Mouse (Mus musculus) activated CD4-positive, CD25-positive, alpha-beta regulatory T cell (primary cell): ENCODE data around the gene Hoxd12. TPM values are rescaled to one million over a fixed set of nuclear protein-coding genes. Genes with fewer than 3 reads are reported as not detected.

ENCODE experiments used
- polyA plus RNA-seq, 2 experiments: library from polyadenylated mRNA; unstranded; fragments of 100-300 nt; shearing (Covaris generic); gene quantifications; one replicate each; pipeline ENCODE4 v1.2.1; 2017

The Hoxd12 gene
- not detected for polyA plus RNA-seq

DNA sequence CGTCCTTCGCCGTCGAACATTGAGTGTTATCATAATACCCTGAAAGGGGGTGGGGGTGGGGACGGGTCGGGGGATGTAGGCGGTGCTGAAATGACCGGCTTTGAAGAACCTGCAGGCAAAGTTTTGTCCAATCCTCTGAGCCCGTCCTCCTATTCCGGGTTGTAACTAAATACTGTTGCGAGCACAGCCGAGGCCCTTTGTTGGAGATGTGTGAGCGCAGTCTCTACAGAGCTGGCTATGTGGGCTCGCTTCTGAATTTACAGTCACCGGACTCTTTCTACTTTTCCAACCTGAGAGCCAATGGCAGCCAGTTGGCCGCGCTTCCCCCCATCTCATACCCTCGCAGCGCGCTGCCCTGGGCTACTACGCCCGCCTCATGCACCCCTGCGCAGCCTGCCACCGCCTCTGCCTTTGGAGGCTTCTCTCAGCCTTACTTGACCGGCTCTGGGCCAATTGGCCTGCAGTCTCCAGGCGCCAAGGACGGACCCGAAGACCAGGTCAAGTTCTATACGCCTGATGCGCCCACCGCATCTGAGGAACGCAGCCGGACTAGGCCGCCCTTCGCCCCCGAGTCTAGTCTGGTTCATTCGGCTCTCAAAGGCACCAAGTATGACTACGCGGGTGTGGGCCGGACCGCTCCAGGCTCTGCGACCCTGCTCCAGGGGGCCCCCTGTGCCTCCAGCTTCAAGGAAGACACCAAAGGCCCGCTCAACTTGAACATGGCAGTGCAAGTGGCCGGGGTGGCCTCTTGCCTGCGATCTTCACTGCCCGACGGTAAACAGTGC, at the start of gene Hoxd12:
Gene Hoxd12, plus strand, starts transcription at position 133 of the 785 bp plus-strand sequence.

DNA sequence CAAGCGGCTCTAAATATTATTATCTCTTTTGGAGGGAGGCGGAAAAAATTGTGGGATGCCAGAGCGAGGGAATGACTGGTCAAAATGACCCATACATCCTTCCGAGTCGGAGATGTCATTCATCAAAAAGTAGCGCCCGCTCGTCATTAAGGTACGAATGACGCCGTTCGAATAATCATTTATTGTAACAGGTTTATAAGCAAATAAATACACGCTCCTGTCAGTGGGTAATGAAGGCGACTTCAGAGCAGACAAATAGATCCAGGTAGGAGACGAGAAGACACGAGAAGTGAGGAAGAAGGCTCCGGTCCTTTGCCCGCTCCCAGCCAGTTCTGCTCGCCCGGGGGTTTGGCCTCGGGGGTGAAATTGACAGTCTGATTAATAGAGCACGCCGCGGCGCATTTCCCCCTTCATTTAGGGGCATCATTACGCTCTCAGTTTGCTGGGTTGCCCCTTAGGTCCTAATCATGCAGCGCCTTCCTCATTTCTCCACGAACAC, 15.3 kb upstream of the Hoxd12 start, which contains the start of gene Evx2:
Gene Evx2, minus strand, starts transcription at position 51 of the 499 bp plus-strand sequence.

DNA sequence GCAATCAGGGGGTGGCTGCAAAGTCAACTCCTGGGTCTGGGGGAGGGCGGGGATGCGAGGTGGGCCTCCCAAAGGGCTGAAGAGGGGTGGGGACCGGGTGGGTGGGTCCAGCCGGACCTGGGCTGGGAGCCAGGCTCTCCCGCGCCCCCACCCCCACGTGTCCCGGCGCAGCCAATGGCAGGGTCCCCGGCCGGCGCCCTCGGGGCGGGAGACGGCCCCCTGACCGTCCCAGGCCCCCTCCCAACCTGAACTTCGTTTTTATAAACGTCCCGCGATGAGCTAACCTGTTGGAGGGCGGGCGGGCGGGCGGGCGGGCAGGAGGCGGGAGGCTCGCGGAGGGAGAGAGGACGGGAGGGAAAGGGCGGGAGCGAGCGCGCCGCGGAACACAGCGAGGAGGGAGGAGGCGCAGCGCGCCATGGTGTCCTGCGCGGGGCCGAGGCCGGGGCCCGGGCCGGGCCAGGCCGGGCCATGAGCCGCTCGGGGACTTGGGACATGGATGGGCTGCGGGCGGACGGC, 6.9 kb upstream of the Hoxd12 start, which contains the start of gene Hoxd13:
Gene Hoxd13, plus strand, starts transcription at position 469 of the 516 bp plus-strand sequence.

DNA sequence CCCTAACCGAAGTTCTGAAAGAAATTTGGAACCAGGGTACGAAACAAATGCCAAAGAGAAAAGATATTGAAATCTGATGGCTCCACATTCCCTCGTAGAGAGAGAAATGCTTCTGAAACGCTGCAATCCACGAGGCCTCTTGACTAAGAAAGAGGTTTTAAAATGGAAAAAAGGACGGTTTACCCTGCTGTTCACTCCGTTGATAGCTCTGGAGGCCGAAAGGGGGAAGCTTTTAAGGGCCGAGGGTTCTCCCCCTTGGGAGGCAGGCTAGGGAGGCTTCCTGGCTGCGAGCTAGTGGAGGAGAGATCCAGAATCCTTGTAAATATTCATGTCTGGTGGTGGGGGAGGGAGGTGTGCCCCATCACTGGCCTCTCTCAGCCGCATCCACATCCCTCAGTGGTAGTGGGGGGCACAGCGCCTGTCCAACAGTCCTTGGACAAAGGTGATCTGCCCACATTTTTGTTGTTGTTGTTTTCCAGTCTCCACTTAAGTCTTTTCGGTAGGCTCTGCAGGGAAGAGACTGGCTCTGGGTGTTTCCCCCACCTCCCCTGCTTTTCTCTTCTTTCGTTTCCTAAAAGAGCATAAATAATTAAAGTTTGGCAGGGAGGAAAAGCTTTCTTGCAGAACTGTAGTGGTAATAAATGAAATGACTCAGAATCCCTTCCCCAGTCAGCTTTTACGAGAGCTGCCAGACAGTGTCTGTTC, 4.2 kb downstream of the Hoxd12 start, which contains the start of gene Hoxd11:
Gene Hoxd11, plus strand, starts transcription at position 667 of the 705 bp plus-strand sequence.

DNA sequence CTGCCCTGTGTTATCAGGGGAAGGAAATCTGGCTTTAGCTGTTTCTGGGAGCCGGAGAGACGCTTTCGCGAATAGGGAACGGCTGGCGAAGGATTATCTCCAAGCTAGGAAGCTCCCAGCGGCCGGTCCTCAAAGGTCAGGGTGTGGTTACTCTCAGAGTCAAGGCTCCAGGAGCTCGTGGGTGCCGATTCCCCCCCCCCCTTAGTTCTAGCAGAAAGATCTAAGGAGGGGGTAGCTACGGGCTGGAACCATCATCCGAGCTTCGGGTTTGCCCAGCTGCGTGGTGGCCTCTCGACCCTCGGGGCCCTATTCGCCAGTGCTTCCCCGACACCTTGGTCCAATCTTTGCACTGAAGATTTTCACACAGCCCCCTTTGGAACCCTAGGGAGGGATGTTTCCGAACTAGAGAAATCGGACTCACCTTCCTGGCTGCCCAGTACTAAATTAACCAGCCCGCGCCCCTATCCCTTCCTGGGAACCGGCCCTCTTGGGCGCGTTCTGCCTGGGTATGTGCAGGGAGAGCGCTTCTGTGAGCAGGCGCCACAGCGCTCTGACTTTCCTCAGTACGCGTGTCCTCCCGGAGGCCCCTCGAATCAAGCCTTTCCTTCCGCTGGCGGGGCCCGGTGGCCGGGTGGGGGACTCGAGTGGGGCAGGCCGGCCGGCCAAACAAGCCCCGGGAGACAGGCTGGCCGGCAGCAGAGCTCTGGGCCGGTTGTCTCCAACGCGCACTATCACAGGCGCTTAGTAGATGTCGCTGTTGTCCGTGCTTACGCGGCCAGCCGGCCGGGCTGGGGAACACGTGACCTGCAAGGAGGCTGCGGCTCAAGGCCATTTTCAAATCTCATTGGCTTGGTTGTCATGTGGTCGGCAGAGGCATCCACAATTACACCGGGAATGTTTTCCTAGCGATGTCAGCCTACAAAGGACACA, 16.5 kb downstream of the Hoxd12 start, which contains the start of gene Hoxd10:
Gene Hoxd10, plus strand, starts transcription at position 903 of the 930 bp plus-strand sequence.

DNA sequence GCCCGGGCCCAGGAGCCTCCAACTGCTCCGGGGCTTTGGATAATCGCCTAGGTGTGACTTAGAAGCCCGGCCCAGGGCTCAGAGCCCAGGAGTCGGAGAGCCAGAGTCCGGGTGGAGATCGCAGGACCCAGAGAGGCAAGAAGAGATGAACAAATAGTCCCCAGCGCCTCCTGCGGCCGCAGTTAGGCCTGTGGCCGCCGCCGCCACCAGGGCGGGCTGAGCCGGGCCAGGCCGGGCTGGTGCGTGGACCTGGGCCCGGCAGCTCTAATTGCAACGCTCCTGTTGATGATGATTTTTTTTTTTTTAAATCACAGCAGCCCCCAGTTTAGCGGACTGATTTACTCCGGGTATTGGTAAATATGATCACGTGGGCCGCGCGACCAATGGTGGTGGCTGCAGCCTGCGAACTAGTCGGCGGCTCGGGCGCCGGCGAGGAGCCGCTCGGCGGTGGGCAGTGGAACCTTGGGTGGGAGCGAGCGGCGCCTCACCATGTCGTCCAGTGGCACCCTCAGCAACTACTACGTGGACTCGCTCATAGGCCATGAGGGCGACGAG, 22.8 kb downstream of the Hoxd12 start, which contains the start of gene Hoxd9:
Gene Hoxd9, plus strand, starts transcription at position 161 of the 555 bp plus-strand sequence.

DNA sequence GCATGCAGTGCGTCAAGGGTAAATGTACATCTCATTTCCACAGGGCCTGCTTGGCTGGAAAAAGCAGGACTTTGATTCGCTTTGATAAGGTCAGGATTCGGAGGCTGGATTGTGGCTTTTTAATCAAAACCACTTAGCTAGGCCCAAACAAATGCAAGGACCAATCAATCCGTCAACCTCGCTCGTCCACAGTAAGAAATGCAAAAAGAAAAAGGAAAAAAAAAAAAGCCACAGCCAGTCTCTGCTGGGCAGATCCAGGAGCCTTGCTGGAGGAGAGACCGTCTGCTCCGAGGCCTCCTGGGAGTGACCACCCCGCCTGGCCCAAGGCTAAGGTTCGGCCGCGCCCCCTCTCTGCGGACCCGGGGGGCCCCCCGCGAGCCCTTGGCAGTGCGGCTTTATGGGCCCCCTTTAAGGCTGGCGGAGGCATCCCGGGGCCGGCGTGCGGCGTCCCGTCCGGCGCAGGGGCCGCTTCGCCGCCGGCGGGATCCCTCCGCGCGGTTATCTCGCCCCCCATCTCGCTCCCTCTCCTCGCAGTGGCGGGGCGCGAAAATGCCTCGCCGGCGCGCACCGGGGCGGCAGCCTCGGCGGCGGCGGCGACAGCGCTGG, 29.7 kb downstream of the Hoxd12 start, which contains the start of gene Hoxd8:
Gene Hoxd8, plus strand, starts transcription at position 223 of the 606 bp plus-strand sequence.

DNA sequence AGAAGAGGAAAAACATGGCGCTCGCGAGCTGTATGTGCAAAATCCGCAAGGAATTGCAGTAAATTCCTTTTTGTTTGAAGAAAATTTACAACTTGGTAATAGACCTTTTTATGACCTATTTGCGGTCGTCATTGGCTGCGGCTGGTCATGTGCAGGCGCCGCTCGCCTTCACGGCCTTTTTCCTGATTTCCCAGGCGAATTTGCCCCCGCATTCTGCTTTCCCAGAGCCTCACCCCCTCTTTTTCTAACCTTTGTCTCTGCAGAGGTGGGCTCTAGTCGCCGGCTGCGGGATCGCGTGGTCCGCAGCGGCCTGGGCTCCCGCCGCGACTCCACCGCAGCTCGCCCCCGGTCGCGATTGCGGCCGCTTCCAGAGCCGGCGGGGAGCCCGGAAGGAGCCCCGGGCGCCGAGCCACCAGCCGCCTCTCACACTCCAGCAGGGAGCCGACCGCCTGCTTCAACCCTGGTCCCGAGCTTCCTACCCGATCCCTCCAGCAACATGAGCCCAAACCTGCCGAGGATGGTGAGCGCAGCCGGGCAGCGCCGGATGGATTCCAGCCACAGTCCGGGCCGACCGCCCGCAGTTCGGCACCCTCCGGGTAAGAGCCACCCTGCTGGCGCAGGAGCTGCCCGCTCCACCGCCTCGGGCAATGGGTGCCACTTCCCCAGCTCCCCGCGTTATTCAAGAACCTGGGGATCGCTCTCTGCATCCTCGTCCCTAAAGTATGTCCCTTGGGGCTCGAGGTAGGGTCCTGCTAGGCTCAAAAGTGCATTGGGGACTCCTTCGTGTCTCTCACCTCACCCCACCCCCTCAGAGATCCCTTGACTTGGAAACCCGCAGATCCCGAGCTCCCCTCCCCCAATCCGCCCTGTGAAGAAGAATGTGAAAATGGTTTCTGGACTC, 37.2 kb downstream of the Hoxd12 start, which contains the start of the genes Hoxd3 and Hoxd4:
Gene Hoxd3, plus strand, starts transcription at position 207 of the 901 bp plus-strand sequence.
Gene Hoxd4, plus strand, starts transcription at position 209 of the 901 bp plus-strand sequence.

DNA sequence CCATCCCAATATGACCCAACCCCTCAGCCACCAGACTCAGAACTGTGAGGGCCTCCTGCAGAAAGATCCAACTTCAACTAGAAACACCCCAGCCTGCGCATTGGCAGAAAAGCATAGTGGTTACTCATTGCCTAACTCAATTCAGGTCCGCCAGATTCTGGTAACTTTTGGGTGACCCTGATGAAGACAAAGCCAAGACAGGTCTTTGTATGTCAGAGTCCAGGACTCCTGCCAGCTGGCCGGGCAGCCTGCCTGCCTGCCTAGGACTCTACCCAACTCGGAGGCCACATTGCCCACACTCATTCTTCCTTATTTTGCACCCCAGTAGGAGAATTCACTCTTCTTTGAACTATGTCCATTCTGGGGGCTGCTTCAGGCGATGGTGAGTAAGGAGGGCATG, 51.7 kb downstream of the Hoxd12 start, which contains the start of gene Gm28230:
Gene Gm28230, plus strand, starts transcription at position 178 of the 400 bp plus-strand sequence.

Other genes starting within 250 kb of the Hoxd12 start
- gene Lnpk, start 95.6 kb upstream of the Hoxd12 start, polyA plus RNA-seq, result 10 to 100 TPM; 14.4 to 22.5 TPM
- gene Evx2, start 15.5 kb upstream of the Hoxd12 start, polyA plus RNA-seq, result under 1 TPM in 1 of 2 experiments, not detected in 1; 0.20 TPM
- not detected for gene Hoxd13, start 6.7 kb upstream of the Hoxd12 start, polyA plus RNA-seq
- under 1 TPM in 1 of 2 experiments, not detected in 1; 0.09 TPM for gene Hoxd11, start 4.5 kb downstream of the Hoxd12 start, polyA plus RNA-seq
- not detected for gene Hoxd10, start 16.9 kb downstream of the Hoxd12 start, polyA plus RNA-seq
- not detected for gene Hoxd9, start 22.7 kb downstream of the Hoxd12 start, polyA plus RNA-seq
- gene Hoxd8, start 29.6 kb downstream of the Hoxd12 start, polyA plus RNA-seq, result under 1 TPM in 1 of 2 experiments, not detected in 1; 0.28 TPM
- not detected for gene Hoxd3, start 36.9 kb downstream of the Hoxd12 start, polyA plus RNA-seq
- gene Hoxd4, start 36.9 kb downstream of the Hoxd12 start, polyA plus RNA-seq, result not detected
- not detected for gene Gm28230, start 51.7 kb downstream of the Hoxd12 start, polyA plus RNA-seq
- not detected for gene Hoxd1, start 88.0 kb downstream of the Hoxd12 start, polyA plus RNA-seq
- gene Mtx2, start 150.8 kb downstream of the Hoxd12 start, polyA plus RNA-seq, result 10 to 100 TPM; 65.0 to 74.4 TPM